Mouse (Mus musculus) layer of hippocampus, adult 2 months (tissue): ENCODE results near the gene Glyctk. TPM values are rescaled to one million over a fixed set of nuclear protein-coding genes. Genes with fewer than 3 reads are reported as not detected.

ENCODE experiments used
- DNase-seq, 2 experiments: peaks; one replicate each; pipeline ENCODE4 v3.0.0; 2022; ENCODE audit warnings: low spot score in 2 of 2
- H3K27ac ChIP-seq: fragments of 200-600 bp; 2 replicates; pipeline ENCODE4 v1.8.1; 2022
- H3K4me3 ChIP-seq: fragments of 200-600 bp; 2 replicates; pipeline ENCODE4 v1.8.1; 2022; ENCODE audit warnings: mild to moderate bottlenecking
- CTCF ChIP-seq: fragments of 200-600 bp; conservative IDR thresholded peaks from 2 replicates; pipeline ENCODE4 v1.8.1; 2022; ENCODE audit warnings: antibody characterized with exemption, mild to moderate bottlenecking, moderate library complexity
- long read RNA-seq, 2 experiments: library from polyadenylated mRNA; stranded (forward); transcript quantifications; one replicate each; pipeline ENCODE4 v2.0.0; 2021; ENCODE audit warnings: borderline mapping rate in 2 of 2
- total RNA-seq, 2 experiments: library from RNA; stranded (reverse); gene quantifications; 2 replicates each; pipeline ENCODE4 v1.2.3; 2021

Gene Glyctk
- 1 to 10 TPM; 4.2 TPM for total RNA-seq
- long read RNA-seq, experiment 1, partial matches to known transcripts: 0 of 1 reads
- long read RNA-seq, experiment 1, other reads (novel, unspliced or antisense): 1 of 1 reads
- long read RNA-seq, experiment 2, partial matches to known transcripts: 1 of 5 reads
- long read RNA-seq, experiment 2, other reads (novel, unspliced or antisense): 4 of 5 reads

- no peak within 1 kb of the TSS for H3K27ac ChIP-seq
- no peak for TF ChIP-seq CTCF
- DNase-seq: no peak
- no peak within 1 kb of the TSS for H3K4me3 ChIP-seq
Observed at GRCm38 (mm10) chr9:106158037-106158491, at the start of gene Glyctk. TSS of gene Glyctk (minus strand) at chr9:106158138.

GRCm38 (mm10) chr9:106206515-106206914 is 48.6 kb upstream of the Glyctk start:
- TF ChIP-seq CTCF: no peak
- Histone ChIP-seq H3K4me3 (no peak overlapping the region), H3K27ac (peak overlapping the region; percentile 51; the same call in 1 of the 2 replicates)
- DNase-seq: no peak

DNA sequence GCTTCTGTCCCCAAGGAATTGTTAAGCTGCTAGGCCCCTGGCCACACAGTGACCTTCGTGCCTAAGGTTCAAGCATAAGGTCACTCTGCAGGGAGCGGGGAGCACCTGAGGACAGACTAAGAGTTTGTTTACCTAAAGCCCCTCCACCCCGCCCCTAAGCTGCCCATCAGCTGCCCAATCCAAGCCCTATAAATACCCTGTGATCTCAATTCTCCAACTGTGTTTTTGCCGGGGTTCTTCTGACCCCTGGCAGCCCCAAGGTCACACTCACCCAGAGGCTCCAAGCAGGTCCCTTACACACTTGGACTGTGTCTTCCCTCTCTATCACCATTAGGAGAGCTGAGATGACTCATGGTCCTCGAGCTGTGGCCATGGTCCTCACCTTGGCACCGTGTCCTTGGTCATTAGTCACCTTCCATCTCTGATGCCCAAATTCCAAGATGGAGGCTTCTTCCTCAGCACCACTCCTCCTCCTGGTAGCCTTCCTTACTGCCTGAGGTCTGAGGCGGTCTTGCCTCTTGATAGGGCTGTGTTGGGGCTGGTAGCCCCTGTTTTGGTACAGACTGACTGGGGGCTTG is 47.9 kb upstream of the Glyctk start:
- no peak overlapping the region; the same call in 1 of the 2 replicates for H3K4me3 ChIP-seq
- TF ChIP-seq CTCF: no peak
- peak overlapping the region; percentile 51; the same call in 1 of the 2 replicates for H3K27ac ChIP-seq
- no peak for DNase-seq

DNA sequence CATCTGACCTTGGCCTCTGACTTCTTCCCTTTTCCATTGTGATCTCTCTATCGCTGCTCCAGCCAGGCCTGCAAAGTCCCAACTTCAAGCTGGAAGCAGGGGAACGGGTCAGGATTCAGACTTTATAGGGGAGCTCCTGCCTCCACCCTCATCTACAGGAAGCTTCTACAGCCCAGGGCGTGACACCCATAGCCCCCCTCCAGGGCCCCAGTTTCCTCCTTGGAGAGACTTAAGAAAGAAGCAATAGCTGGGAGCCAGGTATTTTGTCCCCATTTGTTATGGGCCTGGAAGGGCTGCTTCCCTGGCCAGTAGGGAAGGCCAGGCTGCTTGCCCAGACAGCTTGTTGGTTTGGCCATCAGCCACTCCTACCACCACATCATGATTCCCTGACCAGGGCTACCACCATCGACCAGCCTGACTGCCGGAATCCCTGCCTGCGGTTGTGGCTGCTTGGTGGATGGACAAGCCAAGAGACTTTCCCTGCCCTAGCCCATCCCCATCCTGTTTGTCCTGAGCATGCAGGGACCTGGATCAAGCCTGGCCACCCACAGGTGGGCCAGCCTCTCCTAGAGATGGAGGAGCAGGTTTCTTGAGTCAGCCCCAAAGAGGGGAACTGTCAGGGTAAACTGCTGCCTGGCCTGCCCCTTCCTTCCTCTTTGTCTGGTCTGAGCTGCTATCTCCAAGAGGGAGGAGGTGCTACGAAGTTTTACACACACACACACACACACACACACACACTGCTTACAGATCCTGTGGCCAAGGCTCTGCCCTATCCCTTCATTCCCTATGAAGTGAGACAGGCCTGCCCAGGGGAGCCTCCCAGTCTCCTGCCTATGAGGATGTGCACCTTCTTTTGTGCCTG is 46.3 kb upstream of the Glyctk start:
- peak overlapping the region; percentile 98 for H3K27ac ChIP-seq
- no peak for TF ChIP-seq CTCF
- no peak for DNase-seq
- peak overlapping the region; percentile 90 for H3K4me3 ChIP-seq

DNA sequence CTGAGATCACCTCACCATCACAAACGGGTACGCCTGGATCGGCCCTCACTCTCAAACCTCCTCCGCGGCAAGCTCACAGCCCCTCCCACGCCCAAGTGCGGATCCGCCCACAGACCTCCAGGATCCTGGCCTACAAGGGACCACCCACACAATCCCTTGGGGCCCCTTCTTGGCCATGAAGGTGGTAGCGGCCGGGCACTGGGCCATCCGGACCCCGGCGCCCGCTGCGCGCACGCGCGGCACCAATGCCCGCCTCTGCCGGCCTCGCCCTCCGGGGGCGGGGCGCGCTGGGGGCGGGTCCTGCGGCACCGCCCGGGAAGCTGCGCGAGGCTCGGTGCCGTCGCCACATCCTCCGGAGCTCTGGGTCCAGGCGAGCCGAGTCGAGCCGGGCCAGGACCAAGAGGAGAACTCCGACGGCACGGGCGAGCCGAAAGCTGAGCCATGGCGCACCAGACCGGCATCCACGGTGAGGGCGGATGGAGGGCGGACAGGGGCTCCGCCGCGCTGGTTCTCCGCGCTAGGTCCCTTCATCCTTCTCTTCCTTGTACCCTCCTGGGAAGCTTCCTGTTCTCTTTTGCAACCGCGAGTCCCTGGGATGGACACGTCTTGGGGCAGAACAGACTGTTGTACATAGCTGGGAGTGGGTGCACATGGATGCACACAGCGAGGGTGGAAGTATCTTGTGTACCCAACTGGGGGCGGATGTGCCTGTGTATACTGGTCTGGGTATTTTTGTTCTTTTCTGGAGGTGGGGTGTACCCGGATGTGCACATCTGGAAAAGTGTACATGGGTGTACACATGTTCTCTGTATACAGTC is 45.1 kb upstream of the Glyctk start, which contains the start of gene Twf2:
Gene Twf2, plus strand, starts transcription at position 290 of the 818 bp plus-strand sequence.
- Histone ChIP-seq H3K27ac (peak within 1 kb of the TSS; percentile 98), H3K4me3 (peak within 1 kb of the TSS; percentile 90)
- DNase-seq: peak; percentile 84 to 89
- TF ChIP-seq CTCF: no peak

DNA sequence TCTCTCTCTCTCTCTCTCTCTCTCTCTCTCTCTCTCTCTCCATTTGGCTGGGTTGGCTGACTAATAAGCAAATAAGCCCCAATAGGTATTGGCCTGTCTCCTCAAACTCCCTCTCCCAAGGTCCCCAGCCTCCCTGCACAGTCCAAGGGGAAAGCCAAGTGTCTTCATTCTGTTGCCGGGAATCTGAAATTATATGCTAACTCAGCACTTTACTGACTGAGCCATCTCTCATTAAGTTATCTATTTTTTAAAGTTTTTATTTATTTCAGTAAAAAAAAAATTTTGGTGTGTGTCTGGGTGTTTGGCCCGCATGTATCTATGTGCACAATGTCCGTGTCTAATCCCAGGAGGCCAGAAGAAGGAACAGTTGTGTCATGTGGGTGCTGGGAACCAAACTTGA is 44.0 kb upstream of the Glyctk start:
- no peak for DNase-seq
- no peak for TF ChIP-seq CTCF
- peak overlapping the region; percentile 90; the same call in 1 of the 2 replicates for H3K4me3 ChIP-seq
- no peak overlapping the region for H3K27ac ChIP-seq

DNA sequence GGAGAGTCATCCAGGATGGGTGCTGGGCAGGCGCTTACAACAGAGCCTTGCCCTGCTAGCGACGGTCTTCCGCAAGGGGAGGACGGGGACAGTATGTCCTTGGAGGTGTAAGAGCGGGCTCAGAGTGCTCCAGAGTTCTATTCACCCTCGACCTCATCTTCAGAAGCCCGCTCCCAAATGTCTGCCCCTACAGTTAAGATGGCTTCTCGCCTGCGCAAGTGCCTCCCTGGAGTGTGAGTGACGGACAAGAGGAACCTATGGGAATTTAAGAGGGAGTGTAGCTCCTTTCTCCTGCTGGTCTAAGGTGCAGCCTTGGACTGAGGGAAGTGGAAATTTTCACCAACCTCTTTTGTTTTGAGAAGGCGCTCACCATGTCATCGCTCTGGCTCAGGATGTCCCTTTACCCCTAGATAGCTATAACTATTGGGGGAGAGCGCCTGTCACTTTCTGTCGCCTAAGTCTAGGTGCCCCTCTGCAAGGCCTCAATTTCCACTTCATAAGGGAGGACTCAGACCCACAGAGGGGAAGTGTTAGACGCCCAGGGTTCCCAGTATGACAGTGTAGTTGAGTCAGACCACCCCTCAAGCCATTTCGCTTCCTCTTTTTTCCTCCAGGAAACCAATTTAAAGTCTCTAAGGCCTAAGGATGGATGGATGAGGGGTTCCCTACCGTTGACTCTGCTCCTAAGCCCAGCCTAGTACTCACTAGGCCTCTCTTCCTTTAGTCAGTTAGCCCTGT is 41.8 kb upstream of the Glyctk start, which contains the start of gene Ppm1m:
Gene Ppm1m, minus strand, starts transcription at position 212 of the 738 bp plus-strand sequence.
- DNase-seq: no peak
- Histone ChIP-seq H3K27ac (peak within 1 kb of the TSS; percentile 83), H3K4me3 (peak within 1 kb of the TSS; percentile 55)
- TF ChIP-seq CTCF: no peak

DNA sequence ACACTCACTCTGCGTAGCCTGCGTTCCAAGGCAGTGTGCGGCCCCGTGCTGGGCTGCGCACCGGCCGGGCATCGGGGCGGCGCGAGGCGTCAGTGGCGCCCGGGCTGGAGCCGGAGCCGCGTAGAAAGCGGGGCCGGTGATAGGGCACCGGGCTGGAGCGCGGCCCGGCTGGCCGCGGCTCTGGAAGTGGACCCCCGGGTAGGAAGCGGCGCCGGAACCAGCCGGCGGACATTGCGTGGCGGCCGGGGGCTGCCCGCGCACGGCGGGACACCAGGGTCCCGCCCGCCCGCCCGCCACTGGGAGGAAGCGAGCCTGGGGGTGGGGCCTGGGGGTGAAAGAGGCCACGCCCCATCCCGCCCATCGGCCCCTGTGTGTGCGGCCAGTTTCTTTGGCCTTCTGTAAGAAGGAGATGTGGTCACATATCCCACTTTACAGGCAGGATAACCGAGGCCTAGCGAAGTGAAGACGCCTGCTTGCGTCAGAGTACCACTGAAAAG is 41.1 kb upstream of the Glyctk start:
- TF ChIP-seq CTCF: no peak
- H3K27ac ChIP-seq: peak overlapping the region; percentile 83
- peak overlapping the region; percentile 55 for H3K4me3 ChIP-seq
- no peak for DNase-seq

GRCm38 (mm10) chr9:106197732-106198131 is 39.8 kb upstream of the Glyctk start:
- Histone ChIP-seq H3K4me3 (no peak overlapping the region), H3K27ac (no peak overlapping the region)
- DNase-seq: no peak
- TF ChIP-seq CTCF: no peak

DNA sequence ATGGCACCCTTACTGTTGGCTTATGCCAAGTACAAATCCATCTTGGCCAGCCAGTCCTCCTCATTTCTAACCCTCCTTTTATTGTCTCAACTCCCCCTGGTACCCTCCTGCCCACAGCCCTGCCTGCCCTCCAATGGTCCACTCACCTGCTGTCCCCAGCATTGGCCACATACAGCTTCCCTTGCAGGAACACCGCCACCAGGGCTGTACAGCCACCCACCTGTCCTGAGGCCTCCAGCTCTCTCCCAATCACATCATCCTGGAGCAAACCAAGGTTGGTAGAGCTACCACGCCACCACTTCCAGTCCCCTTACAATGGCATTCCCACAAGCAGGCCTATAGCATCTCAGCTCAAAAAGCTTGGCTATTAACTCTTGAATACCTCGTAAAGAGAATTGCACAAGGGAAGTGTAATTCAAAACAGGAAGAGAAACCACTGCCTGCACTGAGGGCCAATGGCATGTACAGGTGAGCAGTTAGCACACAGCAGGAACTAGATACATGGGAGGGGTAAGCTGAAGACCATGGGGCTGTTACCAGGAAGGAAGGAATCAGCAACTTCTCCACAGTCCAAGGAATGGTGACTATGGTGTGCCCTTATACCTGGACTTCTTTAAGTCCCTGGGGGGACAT is 39.3 kb upstream of the Glyctk start:
- no peak for TF ChIP-seq CTCF
- Histone ChIP-seq H3K27ac (no peak overlapping the region), H3K4me3 (no peak overlapping the region)
- no peak for DNase-seq

GRCm38 (mm10) chr9:106195693-106196092 is 37.8 kb upstream of the Glyctk start:
- H3K4me3 ChIP-seq: no peak overlapping the region
- H3K27ac ChIP-seq: peak overlapping the region; percentile 83; the same call in 1 of the 2 replicates
- no peak for DNase-seq
- no peak for TF ChIP-seq CTCF
